Mouse (Mus musculus): Measurements from ENCODE around the gene Ipcef1.
"Not testable (repeated sequence)": the region's sequence is repeated elsewhere in the genome, so short reads cannot be mapped to it uniquely, and the experiment has no call there.

Ipcef1 gene

DNA sequence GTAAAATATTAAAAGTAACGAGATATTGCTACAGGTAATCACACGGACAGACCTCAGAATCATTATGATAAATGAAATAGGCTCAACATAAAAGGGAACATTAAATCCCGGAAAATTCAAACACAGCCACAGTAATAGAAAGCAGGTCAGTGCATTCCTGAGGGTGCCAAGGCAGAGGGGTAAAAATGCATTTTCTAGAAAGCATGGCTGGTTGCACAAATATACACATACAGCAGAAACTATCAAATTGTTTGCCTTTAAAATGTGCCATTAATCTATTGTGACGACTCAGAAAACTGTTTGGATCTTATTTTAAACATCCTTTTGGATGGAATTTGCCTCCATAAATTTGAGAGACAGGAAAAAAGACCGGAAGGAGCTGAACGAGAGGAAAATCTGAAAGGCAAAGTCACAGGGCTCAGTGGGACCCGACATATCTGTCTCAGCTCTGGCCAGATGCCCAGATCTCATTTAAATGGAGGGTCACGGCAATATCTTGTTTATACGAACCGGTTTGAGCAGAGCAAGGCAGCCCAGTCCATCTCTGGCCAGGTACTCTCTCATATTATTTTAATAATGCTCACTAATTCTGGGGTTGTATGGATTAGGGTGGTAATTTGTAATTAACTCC, 4.9 kb downstream of the Ipcef1 start:
- in situ Hi-C loops (cut with MboI; ENCODE audit: low pct_unique_long_range_greater_than_20kb in 1 of 2, low sequenced_read_pairs in 2 of 2, unreplicated experiment in 1 of 2) = no loop called here

DNA sequence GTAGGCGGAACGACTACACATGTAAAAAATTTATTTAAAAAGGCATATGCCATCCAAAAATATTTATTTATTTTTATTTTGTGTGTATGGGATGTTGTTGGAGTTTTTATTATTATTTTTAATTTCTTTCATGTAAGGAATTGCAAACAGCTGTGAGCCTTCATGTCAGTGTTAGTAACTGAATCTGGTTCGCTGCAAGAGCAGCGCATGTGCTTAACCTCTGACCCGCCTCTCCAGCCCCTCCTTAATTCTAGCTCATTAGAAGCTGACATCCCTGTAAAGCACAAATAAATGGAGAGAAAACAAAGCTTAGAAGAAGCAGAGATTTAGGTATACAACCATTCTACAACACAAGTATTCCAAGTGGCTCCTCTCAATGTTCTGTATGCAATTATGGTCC, 8.4 kb downstream of the Ipcef1 start:
- in situ Hi-C loops (cut with MboI; ENCODE audit: low pct_unique_long_range_greater_than_20kb in 1 of 2, low sequenced_read_pairs in 2 of 2, unreplicated experiment in 1 of 2) = no loop called here

DNA sequence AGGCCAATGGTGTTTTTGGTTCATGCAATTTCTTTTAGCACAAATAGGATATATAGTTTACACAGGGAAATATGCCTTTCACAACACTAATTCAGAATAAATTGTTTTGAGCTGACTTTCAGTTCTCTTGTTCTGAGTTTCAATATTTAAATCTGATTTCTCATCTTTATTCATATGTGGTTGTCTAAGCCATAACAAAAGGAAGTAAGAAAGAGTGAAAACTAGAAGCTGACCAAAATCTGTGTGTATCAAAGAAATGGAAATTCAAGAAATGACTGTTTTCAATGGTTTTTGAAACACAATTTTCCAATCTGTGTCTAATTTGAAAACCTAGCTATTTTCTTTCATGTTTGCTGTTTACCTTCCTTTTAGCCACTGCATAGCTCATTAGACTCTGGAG, 11.2 kb downstream of the Ipcef1 start:
- in situ Hi-C loops (cut with MboI; ENCODE audit: low pct_unique_long_range_greater_than_20kb in 1 of 2, low sequenced_read_pairs in 2 of 2, unreplicated experiment in 1 of 2) = no loop called here

DNA sequence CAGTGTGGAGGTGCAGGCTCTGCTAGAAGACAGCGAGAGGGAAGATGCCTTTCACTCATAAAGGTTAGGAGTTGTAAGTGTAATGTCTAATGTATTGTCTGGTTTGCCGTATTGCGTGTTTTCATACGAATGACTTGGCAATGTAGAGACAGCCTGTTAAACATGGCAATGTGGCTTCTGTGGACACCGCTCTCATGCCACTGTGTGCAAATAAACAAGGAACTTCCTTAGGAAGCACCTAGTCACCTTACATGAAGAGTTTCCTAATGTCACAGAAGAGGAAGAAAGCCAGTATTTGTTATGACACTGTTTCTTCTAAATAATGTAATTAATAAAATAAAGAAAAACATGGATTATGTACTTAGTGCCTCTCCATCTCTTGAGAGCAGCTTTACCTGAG, 15.1 kb downstream of the Ipcef1 start:
- in situ Hi-C loops (cut with MboI; ENCODE audit: low pct_unique_long_range_greater_than_20kb in 1 of 2, low sequenced_read_pairs in 2 of 2, unreplicated experiment in 1 of 2) = no loop called here

DNA sequence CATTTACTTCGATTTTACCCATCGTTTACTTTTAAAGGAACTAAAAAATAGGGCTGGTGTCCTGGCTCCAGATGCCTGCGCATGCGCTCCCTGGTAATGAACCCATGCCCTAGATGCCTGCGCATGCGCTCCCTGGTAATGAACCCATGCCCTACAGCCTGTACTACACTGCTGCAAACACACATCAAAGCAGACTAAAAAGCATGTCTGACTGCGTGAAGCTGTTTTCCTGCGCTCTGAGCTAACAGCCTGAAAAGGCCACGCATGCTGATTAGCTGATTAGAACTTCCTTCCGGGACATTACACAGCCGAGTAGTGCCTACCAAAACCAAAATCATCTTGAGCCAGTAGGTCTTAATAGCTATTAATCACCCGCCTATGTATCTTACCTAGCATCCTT, 16.7 kb downstream of the Ipcef1 start:
- in situ Hi-C loops (cut with MboI; ENCODE audit: low pct_unique_long_range_greater_than_20kb in 1 of 2, low sequenced_read_pairs in 2 of 2, unreplicated experiment in 1 of 2) = no loop called here

DNA sequence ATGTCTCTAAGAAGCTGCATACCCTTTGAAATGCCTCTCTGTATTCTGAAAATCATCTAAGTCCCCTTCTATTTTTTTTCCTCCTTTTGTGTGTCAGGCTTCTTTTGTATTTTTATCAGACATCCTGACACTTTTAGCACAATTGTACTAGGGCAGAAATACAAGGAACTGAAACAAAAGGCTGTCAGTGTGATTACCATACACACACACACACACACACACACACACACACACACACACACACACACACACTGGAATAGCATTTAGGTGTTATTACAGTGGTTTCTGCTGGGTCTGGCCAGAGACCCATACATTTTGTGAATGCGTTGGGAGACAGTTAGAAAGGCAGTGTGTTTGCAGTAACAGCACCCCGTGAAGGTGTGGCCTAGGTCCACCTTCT, 18.8 kb downstream of the Ipcef1 start:
- in situ Hi-C loops (cut with MboI; ENCODE audit: low pct_unique_long_range_greater_than_20kb in 1 of 2, low sequenced_read_pairs in 2 of 2, unreplicated experiment in 1 of 2) = no loop called here

DNA sequence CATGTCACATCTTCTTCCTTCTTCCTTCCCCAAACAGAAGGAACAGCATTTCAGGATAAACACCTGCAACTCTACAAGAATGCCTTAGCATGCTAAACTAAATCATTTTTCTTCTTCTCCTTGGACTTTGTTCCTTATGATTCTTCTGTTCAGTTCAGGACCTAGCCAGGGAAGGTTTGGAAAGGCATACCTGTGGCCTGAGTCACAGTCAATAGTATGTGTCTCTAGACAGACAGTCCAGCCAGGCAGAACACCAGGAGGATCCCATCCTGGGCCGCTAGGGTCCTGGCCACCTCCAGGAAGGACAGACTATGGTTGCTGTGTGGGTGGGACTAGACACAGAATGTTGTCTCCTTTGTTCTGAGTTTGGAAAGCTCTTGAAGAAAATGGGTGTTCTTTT, 27.2 kb downstream of the Ipcef1 start:
- in situ Hi-C loops (cut with MboI; ENCODE audit: low pct_unique_long_range_greater_than_20kb in 1 of 2, low sequenced_read_pairs in 2 of 2, unreplicated experiment in 1 of 2) = no loop called here

DNA sequence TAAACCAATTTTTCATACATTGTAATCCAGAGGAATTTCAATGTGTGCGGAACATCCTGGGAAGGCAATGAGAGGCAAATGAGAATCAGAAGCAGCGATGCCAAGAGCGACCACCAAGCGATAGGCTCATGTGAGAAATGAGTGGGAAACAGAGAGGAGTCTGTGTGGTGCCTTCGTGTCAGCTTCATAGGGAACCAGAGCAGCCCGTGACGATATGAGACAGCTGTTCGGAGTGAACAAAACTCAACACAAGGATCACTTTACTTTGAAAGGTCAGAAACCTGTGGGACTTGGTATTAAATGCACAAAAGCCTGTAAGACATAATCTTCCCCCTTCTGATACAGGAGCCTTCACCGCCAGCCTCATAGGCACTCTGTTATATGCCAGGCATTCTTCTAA, 31.7 kb downstream of the Ipcef1 start:
- in situ Hi-C loops (cut with MboI; ENCODE audit: low pct_unique_long_range_greater_than_20kb in 1 of 2, low sequenced_read_pairs in 2 of 2, unreplicated experiment in 1 of 2) = no loop called here

DNA sequence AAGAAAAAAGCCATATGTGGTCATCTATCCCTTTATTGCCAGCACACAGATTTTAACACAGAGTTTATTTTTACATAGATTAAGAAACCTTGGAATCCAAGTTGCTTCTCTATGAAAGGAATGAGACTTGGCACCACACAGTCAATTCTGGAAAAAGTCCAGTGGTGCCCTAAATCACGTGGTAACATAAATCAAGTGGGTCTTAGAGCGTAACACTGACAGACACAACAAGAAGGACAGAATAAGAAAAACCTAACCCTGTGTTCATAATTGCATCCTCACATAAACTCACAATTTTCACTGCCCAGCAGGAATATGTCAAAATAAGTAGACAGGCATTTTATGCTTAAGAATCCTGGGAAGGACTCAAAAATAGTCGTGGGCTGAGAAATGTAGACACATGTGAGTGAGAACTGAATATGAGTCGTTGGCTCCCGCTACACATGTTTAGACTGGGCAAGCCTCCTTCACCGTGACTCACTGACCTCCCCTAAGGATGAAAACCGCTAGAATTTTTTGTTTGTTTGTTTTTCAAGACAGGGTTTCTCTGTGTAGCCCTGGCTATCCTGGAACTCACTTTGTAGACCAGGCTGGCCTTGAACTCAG, 32.4 kb downstream of the Ipcef1 start:
- in situ Hi-C loops (cut with MboI; ENCODE audit: low pct_unique_long_range_greater_than_20kb in 1 of 2, low sequenced_read_pairs in 2 of 2, unreplicated experiment in 1 of 2) = no loop called here

DNA sequence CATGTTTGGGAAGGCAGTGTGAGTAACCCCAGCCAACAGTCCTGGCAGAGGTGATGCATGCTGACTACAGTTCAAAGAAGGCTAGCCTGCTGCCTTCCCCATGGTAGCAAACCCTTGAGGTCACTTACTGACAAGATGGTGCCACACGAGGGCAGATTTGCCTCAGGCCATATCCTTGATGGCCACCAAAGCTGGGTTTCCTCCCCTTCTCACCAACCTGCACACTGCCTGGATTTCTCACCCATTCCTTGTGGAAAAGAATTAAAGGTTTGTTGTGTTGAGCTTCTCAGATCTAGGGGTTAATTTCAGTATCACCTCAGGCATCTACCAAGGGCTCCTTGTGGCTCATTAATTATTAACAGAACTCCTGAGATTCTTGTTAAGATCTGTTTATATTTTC, 37.1 kb downstream of the Ipcef1 start:
- in situ Hi-C loops (cut with MboI; ENCODE audit: low pct_unique_long_range_greater_than_20kb in 1 of 2, low sequenced_read_pairs in 2 of 2, unreplicated experiment in 1 of 2) = no loop called here

DNA sequence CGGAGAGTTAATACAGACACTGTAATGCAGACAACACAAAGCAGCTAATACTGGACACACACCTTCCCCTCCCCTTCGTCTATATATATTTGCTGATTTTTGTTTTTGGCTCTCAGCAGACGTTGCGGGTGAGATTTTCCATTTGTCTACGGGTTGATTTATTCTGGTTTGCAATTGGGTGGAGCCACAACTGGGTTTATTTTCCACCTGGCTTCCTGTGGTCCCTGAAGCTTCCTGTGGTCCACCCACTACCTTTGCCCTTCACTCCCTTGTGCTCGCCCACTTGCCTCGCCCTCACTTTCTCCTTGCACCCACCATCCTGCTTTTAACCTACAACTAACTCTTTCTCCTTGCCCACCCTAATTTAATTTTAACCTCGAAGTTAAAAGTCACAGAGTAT, 41.7 kb downstream of the Ipcef1 start:
- in situ Hi-C loops (cut with MboI; ENCODE audit: low pct_unique_long_range_greater_than_20kb in 1 of 2, low sequenced_read_pairs in 2 of 2, unreplicated experiment in 1 of 2) = no loop called here

DNA sequence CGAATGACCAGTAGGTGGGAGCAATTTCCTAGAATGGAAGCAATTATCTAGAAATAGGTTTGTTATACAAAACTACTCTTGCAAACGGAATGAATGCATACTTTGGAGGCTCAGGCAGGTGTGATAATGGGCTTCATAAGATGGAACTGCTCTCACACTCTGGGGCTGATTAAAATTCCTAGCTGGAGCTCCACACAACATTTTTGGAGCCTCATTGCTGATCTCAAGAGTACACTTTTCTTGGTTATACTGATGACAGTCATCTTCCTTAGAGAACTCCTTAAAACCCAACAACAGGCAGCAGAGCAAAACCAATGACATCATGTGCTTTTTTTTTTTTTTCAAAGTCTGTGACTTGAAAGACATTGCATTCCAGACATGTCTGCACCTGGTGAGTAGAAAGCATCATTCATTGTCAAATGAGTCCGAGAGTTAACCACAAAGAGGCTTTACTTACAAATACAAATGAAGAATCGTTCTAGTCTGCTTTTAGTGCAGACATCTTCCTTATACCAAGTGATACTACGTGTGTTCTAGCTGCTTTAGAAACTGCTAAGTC, 47.2 kb downstream of the Ipcef1 start:
- in situ Hi-C loops (cut with MboI; ENCODE audit: low pct_unique_long_range_greater_than_20kb in 1 of 2, low sequenced_read_pairs in 2 of 2, unreplicated experiment in 1 of 2) = no loop called here

DNA sequence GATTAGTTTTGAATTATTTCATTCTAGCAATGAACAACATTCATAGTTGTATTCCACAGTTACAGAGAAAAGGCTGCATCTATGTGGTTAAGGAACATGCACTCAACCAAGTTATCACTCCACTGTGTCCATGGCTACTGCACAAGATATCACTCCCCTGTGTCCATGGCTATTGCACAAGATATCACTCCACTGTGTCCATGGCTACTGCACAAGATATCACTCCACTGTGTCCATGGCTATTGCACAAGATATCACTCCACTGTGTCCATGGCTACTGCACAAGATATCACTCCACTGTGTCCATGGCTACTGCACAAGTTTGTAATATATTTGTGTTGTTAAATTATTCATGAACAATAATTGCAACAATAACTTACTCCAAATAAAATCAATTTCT, 48.4 kb downstream of the Ipcef1 start:
- in situ Hi-C loops (cut with MboI; ENCODE audit: low pct_unique_long_range_greater_than_20kb in 1 of 2, low sequenced_read_pairs in 2 of 2, unreplicated experiment in 1 of 2) = not testable (repeated sequence)

DNA sequence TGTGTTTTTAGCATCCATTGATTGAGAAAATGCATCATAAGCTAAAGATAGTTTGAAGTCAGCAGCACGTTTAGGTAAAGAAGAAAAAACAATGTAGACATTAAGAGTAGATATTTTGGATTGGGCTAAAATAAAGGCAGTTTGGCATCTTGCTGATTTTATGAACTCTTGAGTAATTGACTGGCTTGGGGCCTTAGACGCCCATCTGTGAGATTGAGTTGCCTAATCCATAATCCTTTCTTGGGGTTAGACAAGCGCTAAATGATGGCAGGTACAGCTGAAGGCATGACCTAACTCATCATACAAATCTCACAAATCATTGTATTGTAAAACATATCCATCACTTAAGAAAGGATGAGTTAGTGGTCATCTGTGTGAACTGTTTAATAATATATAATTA, 52.9 kb downstream of the Ipcef1 start:
- in situ Hi-C loops (cut with MboI; ENCODE audit: low pct_unique_long_range_greater_than_20kb in 1 of 2, low sequenced_read_pairs in 2 of 2, unreplicated experiment in 1 of 2) = no loop called here

DNA sequence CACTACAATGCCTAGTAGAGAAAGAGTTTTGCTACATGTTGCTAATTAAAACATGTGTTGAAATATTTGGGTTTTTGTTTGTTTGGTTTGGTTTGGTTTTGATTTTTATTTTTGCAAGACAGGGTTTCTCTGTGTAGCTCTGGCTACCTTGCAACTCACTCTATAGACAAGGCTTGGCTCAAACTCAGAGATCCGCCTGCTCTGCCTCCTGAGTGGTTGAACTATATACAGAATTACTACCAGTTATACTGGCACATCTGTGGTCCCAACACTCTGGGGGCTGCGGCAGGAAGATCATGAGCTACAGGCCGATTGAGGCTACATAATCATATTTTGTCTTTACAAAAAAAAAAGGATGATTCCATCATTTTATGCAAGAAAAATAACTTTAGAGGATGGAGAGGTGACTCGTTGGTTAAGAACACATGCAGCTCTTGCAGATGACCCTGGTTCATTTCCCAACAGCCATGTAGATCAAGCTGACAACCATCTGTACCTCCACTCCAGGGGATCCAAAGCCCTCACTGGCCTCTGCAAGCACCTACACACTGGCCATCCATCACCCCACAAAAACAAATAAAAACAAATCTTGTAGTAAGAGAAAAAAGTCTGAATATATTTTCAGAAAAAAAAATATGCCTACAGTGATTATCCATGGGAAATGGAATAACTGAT, 53.6 kb downstream of the Ipcef1 start:
- in situ Hi-C loops (cut with MboI; ENCODE audit: low pct_unique_long_range_greater_than_20kb in 1 of 2, low sequenced_read_pairs in 2 of 2, unreplicated experiment in 1 of 2) = no loop called here

DNA sequence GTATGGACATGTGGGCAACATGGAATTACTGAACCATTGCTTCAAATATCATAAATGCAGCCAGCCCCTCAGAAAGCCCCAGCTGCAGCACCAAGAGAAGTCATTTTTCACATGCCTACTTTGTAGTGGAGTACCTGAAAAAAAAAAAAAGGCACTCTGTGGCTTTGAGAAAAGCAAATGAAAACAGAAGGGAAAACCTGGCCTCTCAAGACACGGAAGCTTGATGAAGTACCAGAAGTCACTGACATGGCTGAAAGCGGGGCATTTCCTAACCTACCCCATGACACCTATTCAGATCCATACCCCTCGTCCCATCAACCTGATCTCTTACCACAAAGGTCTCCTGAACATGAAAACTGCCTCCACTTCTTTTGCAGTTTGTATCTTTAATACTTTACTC, 55.4 kb downstream of the Ipcef1 start:
- in situ Hi-C loops (cut with MboI; ENCODE audit: low pct_unique_long_range_greater_than_20kb in 1 of 2, low sequenced_read_pairs in 2 of 2, unreplicated experiment in 1 of 2) = no loop called here

DNA sequence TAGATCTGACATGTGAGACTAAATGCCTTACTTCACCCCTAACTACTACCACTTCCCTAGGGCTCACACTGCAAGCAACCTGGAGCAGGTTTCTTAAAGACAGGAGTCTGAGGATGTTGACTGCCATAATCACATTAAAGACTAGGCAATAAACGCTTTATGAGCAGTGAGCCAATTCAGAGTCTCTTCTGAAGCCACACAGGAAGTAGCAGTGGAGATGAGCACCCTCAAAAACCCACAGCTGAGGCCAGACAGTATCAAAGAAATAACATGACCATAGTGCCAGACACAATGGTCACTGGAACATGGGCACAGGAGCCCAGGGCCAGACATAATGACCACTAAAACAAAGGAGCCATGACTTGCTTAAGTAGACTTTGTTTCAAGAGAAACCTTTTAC, 63.7 kb downstream of the Ipcef1 start:
- in situ Hi-C loops (cut with MboI; ENCODE audit: low pct_unique_long_range_greater_than_20kb in 1 of 2, low sequenced_read_pairs in 2 of 2, unreplicated experiment in 1 of 2) = no loop called here

DNA sequence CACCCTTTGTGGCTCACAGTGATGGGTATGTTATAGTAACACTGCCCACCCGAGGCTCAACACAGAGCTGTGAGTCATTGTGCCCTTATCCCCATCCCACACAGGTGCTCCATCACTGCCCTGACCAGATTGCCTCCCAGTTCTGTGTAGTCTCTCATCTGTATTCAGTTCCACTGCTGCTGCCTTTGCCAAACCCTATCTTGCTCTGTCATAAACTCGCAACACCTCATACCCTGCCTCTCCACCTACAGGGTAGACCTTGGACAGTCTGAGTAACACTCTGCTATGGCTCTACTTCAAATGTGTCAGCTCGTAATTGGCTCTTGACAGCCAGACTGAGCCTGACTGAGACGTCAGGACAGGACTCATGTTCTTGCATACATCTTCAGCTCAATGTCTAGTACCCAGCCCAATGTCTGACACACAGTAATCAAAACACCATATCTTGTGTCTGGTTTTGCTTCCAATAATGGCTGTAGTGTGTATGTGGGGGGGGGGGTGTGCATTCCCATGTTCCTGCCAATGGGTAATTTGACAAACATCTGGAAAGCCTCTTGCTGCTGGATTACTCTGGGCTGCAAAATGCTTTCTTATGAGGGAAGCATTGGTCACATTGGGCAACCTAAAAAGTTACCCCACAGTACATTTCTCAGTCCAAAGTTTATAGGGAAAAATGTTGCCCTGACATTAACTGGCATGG, 64.7 kb downstream of the Ipcef1 start:
- in situ Hi-C loops (cut with MboI; ENCODE audit: low pct_unique_long_range_greater_than_20kb in 1 of 2, low sequenced_read_pairs in 2 of 2, unreplicated experiment in 1 of 2) = no loop called here

DNA sequence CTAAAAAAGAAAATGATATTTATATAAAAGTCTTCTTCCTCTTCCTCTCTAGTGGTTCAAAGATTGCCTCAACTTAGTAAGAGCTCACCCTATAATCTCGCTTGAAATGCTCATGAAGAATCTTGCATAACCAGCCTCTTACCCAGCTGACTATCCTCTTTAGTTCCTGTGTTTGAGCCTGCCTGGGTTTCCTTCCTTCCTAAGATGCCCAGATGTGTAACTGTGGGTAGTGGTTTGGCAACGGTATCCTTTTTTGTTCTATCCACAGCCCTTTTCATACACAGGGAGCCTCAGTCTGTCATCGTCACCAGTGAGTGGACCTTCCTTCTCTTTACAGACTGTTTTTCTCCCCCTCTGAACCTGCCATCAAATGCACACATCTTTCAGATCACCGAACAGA, 66.0 kb downstream of the Ipcef1 start:
- in situ Hi-C loops (cut with MboI; ENCODE audit: low pct_unique_long_range_greater_than_20kb in 1 of 2, low sequenced_read_pairs in 2 of 2, unreplicated experiment in 1 of 2) = no loop called here

All from mouse embryonic stem cell (cell line).